Mouse (Mus musculus): ENCODE results near the gene Mrpl58. TPM values are rescaled to one million over a fixed set of nuclear protein-coding genes. Genes with fewer than 3 reads are reported as not detected.

Mrpl58 gene
- polyA plus RNA-seq, 1 experiment from 2014 or later = 173 TPM

DNA sequence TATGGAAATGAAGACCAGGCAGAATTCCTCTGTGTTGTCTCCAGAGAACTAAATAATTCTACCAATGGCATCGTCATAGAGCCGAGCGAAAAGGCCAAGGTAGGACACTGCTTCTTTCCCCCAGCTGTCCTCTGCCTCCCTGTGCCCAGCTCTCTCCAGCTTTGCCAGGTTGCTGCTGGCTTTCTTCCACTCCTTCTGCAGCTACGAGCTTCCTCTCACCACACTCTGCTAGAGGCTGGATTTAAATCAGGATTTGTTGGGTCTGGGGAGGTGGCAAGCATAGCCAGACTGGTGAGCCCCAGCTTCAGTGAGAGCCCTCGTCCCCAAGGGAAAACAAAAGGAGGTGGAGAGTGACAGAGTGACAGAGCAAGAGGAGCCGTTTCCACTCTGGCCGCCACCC is 25.8 kb downstream of the Mrpl58 start:
- H3K36me3 ChIP-seq (ENCODE audit: control insufficient read depth, insufficient read depth, low read length) = peaks cover 38% of the 10 kb centered on the region
- H3K4me3 ChIP-seq (ENCODE audit: low read depth, low read length) = no peak overlapping the region
- no peaks in the 10 kb centered on the region for H3K27me3 ChIP-seq (ENCODE audit: control insufficient read depth, insufficient read depth, low read depth, low read length)
- H3K4me2 ChIP-seq (ENCODE audit: low read length) = no peak overlapping the region
- 91% methylated on average over 7 of the region's 7 CpGs for WGBS
- H3K27ac ChIP-seq (ENCODE audit: low read length) = no peak overlapping the region
- no peak for ATAC-seq
- H3K9me3 ChIP-seq (replicated peaks; ENCODE audit: control insufficient read depth, low read length, poor library complexity, severe bottlenecking) = no peaks in the 10 kb centered on the region
- H3K4me1 ChIP-seq (ENCODE audit: control insufficient read depth, insufficient read depth, low read length) = peaks cover 9% of the 10 kb centered on the region; the same call in 1 of the 2 replicates
- H3K9ac ChIP-seq (ENCODE audit: low read depth, low read length) = no peak overlapping the region

DNA sequence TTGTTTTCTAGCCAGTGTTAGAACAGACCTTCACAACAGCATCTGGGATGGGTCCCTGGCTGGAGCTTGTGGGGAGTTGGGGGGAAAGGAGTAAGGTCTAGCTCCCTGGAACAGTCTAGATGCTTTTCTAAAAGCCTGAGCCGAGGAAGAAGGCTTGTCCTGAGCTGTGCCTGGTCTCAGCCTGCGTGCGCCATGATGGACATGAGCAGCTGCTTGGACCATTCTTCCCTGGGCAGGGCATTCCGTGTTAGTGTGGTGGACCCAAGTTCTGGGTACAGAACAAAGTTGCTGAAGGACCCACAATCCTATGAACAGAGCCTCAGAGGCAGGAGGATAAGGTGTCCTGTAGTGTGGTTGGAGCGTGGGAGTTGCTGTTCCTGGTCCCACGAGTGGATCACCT is 27.0 kb downstream of the Mrpl58 start:
- Histone ChIP-seq H3K27me3 (ENCODE audit: control insufficient read depth, insufficient read depth, low read depth, low read length) (no peaks in the 10 kb centered on the region), H3K27ac (ENCODE audit: low read length) (no peak overlapping the region), H3K36me3 (ENCODE audit: control insufficient read depth, insufficient read depth, low read length) (peaks cover 30% of the 10 kb centered on the region), H3K4me3 (ENCODE audit: low read depth, low read length) (no peak overlapping the region), H3K9ac (ENCODE audit: low read depth, low read length) (no peak overlapping the region), H3K4me1 (ENCODE audit: control insufficient read depth, insufficient read depth, low read length) (peaks cover 12% of the 10 kb centered on the region), H3K9me3 (replicated peaks; ENCODE audit: control insufficient read depth, low read length, poor library complexity, severe bottlenecking) (no peaks in the 10 kb centered on the region), H3K4me2 (ENCODE audit: low read length) (no peak overlapping the region)
- ATAC-seq = no peak
- 97% methylated on average over 6 of the region's 6 CpGs for WGBS

DNA sequence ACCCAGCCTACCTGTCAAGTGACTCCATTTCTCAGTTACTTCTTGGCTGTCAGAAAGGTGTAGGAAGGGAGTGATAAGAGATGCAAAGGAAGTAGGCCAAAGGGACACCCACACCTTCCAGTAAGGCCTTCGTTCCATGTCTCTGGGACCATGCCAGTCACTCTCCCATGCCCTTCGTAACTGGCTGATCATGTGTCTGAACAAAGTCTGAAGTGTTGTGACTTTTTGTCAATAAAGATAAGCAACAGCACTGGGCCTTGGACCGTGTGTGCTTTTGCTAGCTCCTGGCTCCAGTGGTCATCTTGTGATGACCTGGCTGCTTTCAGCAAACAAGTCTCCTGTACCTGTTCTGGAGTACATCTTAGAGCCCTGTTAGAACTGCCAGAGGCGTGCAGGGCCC is 29.3 kb downstream of the Mrpl58 start:
- no peak overlapping the region for H3K4me2 ChIP-seq (ENCODE audit: low read length)
- peaks cover 11% of the 10 kb centered on the region for H3K4me1 ChIP-seq (ENCODE audit: control insufficient read depth, insufficient read depth, low read length)
- no peaks in the 10 kb centered on the region for H3K9me3 ChIP-seq (replicated peaks; ENCODE audit: control insufficient read depth, low read length, poor library complexity, severe bottlenecking)
- H3K9ac ChIP-seq (ENCODE audit: low read depth, low read length) = no peak overlapping the region
- H3K27ac ChIP-seq (ENCODE audit: low read length) = no peak overlapping the region
- peaks cover 21% of the 10 kb centered on the region for H3K36me3 ChIP-seq (ENCODE audit: control insufficient read depth, insufficient read depth, low read length)
- no peaks in the 10 kb centered on the region for H3K27me3 ChIP-seq (ENCODE audit: control insufficient read depth, insufficient read depth, low read depth, low read length)
- no peak for ATAC-seq
- 80% methylated on average over 4 of the region's 4 CpGs for WGBS
- no peak overlapping the region for H3K4me3 ChIP-seq (ENCODE audit: low read depth, low read length)

DNA sequence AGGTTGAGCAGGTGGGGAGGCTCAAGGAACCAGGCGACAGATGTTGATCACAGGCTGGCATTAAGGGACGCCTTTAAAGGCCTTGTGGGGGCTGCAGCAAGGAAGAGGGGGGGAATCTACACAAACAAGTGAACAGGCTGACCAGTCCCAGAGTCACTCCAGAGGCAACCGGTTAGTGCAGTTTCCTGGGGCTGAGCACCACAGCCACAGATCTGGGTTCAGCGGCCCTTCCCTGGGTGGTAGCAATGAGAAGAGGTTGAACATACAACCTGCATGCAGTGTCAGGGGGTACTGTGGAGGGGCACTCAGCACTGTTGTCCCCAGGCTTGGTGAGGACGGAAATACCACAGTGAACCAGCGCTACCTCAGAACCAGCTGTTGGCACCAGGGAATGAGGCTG is 29.8 kb downstream of the Mrpl58 start:
- Histone ChIP-seq H3K27me3 (ENCODE audit: control insufficient read depth, insufficient read depth, low read depth, low read length) (no peaks in the 10 kb centered on the region), H3K9me3 (replicated peaks; ENCODE audit: control insufficient read depth, low read length, poor library complexity, severe bottlenecking) (no peaks in the 10 kb centered on the region), H3K9ac (ENCODE audit: low read depth, low read length) (no peak overlapping the region), H3K4me1 (ENCODE audit: control insufficient read depth, insufficient read depth, low read length) (peaks cover 8% of the 10 kb centered on the region), H3K4me3 (ENCODE audit: low read depth, low read length) (no peak overlapping the region), H3K4me2 (ENCODE audit: low read length) (no peak overlapping the region), H3K36me3 (ENCODE audit: control insufficient read depth, insufficient read depth, low read length) (peaks cover 21% of the 10 kb centered on the region), H3K27ac (ENCODE audit: low read length) (no peak overlapping the region)
- WGBS = 88% methylated on average over 6 of the region's 6 CpGs
- no peak for ATAC-seq

DNA sequence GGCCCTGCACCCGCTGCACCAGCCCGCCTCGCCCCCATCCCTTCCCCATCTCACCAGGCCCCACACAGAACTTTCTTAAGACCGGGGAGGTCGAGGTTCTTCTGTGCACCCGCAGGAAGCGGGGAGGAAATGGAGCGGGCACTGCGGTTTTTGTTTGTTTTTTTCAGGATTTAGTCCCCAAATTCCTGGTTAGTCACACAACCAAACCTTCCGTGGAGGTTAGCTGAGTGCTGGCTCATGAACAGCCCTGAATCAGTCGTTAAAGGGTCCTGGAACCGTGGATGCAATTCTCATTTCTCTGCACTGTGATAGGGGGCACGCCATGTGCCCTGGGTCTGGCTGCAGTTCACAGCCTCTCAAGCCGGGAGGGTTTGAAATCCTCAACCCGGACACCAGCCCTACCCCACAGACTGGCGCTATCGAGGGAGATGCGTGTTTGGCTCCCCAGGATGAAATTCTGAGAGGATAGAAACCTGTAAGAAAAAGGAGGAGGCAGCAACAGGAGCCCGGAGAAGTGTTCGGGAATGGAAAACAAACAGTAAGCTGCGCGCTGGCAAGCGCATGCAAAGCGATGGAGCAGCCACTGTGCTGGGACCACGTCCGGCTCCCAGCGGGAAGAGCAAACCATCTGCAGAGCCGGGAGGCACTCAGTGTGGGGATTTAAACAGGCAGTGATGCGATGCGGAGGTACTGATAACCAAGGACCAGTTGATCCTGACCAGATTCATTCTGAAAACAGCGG is 32.2 kb downstream of the Mrpl58 start:
- no peaks in the 10 kb centered on the region for H3K9me3 ChIP-seq (replicated peaks; ENCODE audit: control insufficient read depth, low read length, poor library complexity, severe bottlenecking)
- H3K4me3 ChIP-seq (ENCODE audit: low read depth, low read length) = peak overlapping the region; percentile 33
- no peak for ATAC-seq
- H3K4me2 ChIP-seq (ENCODE audit: low read length) = peak overlapping the region; percentile 67
- H3K27me3 ChIP-seq (ENCODE audit: control insufficient read depth, insufficient read depth, low read depth, low read length) = no peaks in the 10 kb centered on the region
- peaks cover 9% of the 10 kb centered on the region for H3K36me3 ChIP-seq (ENCODE audit: control insufficient read depth, insufficient read depth, low read length)
- H3K4me1 ChIP-seq (ENCODE audit: control insufficient read depth, insufficient read depth, low read length) = peaks cover 8% of the 10 kb centered on the region; the same call in 1 of the 2 replicates
- H3K9ac ChIP-seq (ENCODE audit: low read depth, low read length) = peak overlapping the region; percentile 54
- 3% methylated on average over 31 of the region's 31 CpGs for WGBS
- no peak overlapping the region for H3K27ac ChIP-seq (ENCODE audit: low read length)

DNA sequence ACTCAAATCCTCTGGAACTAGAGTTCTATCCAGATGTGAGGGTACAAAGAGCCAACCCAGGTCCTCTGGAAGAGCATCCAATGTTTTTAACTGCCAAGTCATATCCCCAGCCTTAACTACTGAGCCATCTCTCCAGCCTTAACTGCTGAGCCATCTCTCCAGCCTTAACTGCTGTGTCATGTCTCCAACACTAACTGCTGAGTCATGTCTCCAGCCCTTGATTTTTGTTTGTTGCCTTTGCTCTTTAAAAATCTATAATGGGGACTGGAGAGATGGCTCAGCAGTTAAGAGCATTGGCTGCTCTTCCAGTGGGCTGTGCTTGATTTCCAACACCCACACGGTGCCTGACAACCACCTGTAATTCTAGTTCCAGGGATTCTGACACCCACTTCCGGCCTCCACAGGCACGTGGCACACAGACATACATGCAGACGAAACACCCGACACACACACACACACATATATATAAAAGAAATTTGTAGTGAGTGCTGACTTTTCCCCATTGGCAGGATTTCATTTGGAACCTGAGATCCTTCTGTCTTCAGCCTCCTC is 34.1 kb downstream of the Mrpl58 start:
- Histone ChIP-seq H3K9me3 (replicated peaks; ENCODE audit: control insufficient read depth, low read length, poor library complexity, severe bottlenecking) (no peaks in the 10 kb centered on the region), H3K27ac (ENCODE audit: low read length) (no peak overlapping the region), H3K36me3 (ENCODE audit: control insufficient read depth, insufficient read depth, low read length) (no peaks in the 10 kb centered on the region), H3K9ac (ENCODE audit: low read depth, low read length) (no peak overlapping the region), H3K4me1 (ENCODE audit: control insufficient read depth, insufficient read depth, low read length) (peaks cover 8% of the 10 kb centered on the region; the same call in 1 of the 2 replicates), H3K4me2 (ENCODE audit: low read length) (no peak overlapping the region), H3K27me3 (ENCODE audit: control insufficient read depth, insufficient read depth, low read depth, low read length) (no peaks in the 10 kb centered on the region), H3K4me3 (ENCODE audit: low read depth, low read length) (no peak overlapping the region)
- 80% methylated on average over 5 of the region's 5 CpGs for WGBS
- no peak for ATAC-seq

DNA sequence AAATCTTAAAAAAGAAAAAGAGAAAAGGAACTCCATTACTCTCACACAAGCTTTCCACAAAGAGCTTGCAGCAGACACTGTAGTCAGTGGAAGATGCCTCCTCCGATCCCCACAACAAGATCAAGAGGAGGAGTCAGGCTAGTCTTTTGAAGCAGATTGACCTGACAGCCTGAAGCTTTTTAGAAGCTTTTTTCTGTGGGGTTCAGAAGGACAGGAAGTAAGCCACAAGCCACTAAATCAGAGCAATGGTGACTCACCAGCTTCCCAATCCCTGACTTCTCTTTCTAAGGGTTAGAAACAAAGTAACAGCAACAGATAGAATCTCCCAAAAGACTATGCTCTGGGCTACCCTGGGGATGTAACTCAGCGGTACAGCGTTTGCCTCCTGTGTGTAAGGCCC is 35.8 kb downstream of the Mrpl58 start:
- Histone ChIP-seq H3K4me1 (ENCODE audit: control insufficient read depth, insufficient read depth, low read length) (peaks cover 8% of the 10 kb centered on the region; the same call in 1 of the 2 replicates), H3K9me3 (replicated peaks; ENCODE audit: control insufficient read depth, low read length, poor library complexity, severe bottlenecking) (no peaks in the 10 kb centered on the region), H3K9ac (ENCODE audit: low read depth, low read length) (no peak overlapping the region), H3K4me2 (ENCODE audit: low read length) (no peak overlapping the region), H3K4me3 (ENCODE audit: low read depth, low read length) (no peak overlapping the region), H3K36me3 (ENCODE audit: control insufficient read depth, insufficient read depth, low read length) (no peaks in the 10 kb centered on the region), H3K27ac (ENCODE audit: low read length) (no peak overlapping the region), H3K27me3 (ENCODE audit: control insufficient read depth, insufficient read depth, low read depth, low read length) (no peaks in the 10 kb centered on the region)
- WGBS = 90% methylated on average over 3 of the region's 3 CpGs
- ATAC-seq = no peak

DNA sequence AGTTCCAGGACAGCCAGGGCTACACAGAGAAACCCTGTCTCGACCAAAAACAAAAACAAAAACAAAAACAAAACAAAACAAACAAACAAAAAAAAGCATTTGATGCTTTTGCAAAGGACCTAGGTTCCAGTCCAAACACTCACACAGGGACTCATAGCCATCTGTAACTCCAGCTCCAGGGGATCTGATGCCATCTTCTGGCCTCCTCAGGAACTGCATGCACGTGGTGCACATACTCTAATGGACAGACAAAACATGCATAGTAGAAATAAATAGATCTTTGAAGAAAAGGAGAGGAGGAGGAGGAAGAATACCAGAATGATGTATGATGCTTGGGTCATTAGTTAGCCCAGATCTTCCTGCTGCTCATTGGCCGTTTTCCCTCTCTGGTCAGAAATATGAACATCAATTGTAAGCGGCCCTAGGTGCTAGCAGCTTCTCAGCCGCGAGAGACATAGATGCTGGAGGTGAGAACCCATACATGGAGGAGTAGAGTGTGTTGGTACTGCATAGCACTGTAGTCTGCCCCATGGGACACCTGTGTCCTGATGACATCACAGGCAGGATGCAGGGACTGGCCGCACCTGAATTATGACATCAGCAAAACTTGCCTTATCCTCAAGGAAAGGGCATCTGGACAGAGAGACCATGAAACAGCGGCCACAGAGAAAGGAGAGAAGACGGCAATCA is 36.5 kb downstream of the Mrpl58 start, which contains the start of gene Trim80:
Trim80 (plus strand) TSS at position 640 of the 690 bp plus-strand sequence.
- WGBS = 94% methylated on average over 9 of the region's 9 CpGs

DNA sequence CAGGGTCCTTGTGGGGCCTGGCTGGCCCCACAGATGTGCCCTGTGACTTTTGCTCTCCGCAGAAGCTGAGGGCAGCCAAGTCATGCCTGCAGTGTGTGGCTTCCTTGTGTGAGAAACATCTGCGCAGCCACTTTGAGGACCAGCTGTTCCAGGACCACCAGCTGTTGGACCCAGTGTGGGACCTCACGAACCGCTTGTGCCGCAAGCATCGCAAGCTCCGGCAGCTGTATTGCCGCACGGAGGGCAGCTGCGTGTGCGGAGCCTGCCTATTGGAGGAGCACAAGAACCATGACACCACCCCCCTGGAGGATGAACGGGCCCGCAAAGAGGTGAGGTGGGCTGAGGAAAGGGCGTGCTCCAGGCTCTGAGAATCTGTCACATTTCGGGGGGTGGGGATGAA is 37.9 kb downstream of the Mrpl58 start:
- H3K27ac ChIP-seq (ENCODE audit: low read length) = no peak overlapping the region
- H3K4me3 ChIP-seq (ENCODE audit: low read depth, low read length) = no peak overlapping the region
- H3K36me3 ChIP-seq (ENCODE audit: control insufficient read depth, insufficient read depth, low read length) = no peaks in the 10 kb centered on the region
- H3K9ac ChIP-seq (ENCODE audit: low read depth, low read length) = no peak overlapping the region
- H3K9me3 ChIP-seq (replicated peaks; ENCODE audit: control insufficient read depth, low read length, poor library complexity, severe bottlenecking) = no peaks in the 10 kb centered on the region
- H3K4me2 ChIP-seq (ENCODE audit: low read length) = no peak overlapping the region
- 41% methylated on average over 15 of the region's 15 CpGs for WGBS
- H3K27me3 ChIP-seq (ENCODE audit: control insufficient read depth, insufficient read depth, low read depth, low read length) = no peaks in the 10 kb centered on the region
- no peak for ATAC-seq
- H3K4me1 ChIP-seq (ENCODE audit: control insufficient read depth, insufficient read depth, low read length) = no peaks in the 10 kb centered on the region; the same call in 1 of the 2 replicates

More for the DNA sequence above, 36.5 kb downstream of the Mrpl58 start, which contains the start of gene Trim80:
- no peak for ATAC-seq
- Histone ChIP-seq H3K4me1 (ENCODE audit: control insufficient read depth, insufficient read depth, low read length) (peaks cover 8% of the 10 kb centered on the region; the same call in 1 of the 2 replicates), H3K27me3 (ENCODE audit: control insufficient read depth, insufficient read depth, low read depth, low read length) (no peaks in the 10 kb centered on the region), H3K36me3 (ENCODE audit: control insufficient read depth, insufficient read depth, low read length) (no peaks in the 10 kb centered on the region), H3K4me2 (ENCODE audit: low read length) (no peak within 1 kb of the TSS), H3K9ac (ENCODE audit: low read depth, low read length) (no peak within 1 kb of the TSS), H3K27ac (ENCODE audit: low read length) (no peak within 1 kb of the TSS), H3K9me3 (replicated peaks; ENCODE audit: control insufficient read depth, low read length, poor library complexity, severe bottlenecking) (no peaks in the 10 kb centered on the region), H3K4me3 (ENCODE audit: low read depth, low read length) (no peak within 1 kb of the TSS)

All from midbrain, embryonic 16.5 days (tissue).